Mouse (Mus musculus) liver, postnatal 0 days (tissue): ENCODE results near the gene Pcsk5.

Experiments
- CTCF ChIP-seq: sonication (generic); IDR thresholded peaks from 2 replicates; pipeline ENCODE4 v1.5.1; 2016; ENCODE audit warnings: antibody characterized with exemption, low read depth
- EP300 ChIP-seq: IDR thresholded peaks from 2 replicates; pipeline ENCODE4 v1.6.1; 2016; ENCODE audit warnings: antibody characterized with exemption, low read depth, mild to moderate bottlenecking

DNA sequence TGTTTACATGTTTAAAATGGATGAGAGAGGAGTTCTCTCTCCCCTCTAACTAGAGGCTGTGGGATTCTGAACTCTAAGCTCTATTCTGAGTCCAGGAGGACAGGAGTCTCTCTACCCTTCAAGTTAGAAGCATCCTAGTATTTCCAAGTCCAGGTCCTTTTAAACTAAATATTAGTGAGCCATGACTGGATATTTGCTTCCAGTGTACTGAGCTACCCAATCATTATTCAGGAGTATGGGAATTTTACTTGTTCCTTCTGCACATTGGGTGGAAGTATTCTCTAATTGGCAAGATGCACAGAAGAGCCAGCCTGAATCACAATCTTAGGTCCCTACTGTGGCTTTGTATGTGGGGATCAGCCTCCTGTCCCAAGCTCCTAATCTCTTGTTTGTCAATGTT lies 2.5 kb downstream of the Pcsk5 start:
- TF ChIP-seq CTCF, result no peak
- no peak for TF ChIP-seq EP300
